Mouse (Mus musculus): ENCODE measurements around the gene Tmem107.

Gene Tmem107

DNA sequence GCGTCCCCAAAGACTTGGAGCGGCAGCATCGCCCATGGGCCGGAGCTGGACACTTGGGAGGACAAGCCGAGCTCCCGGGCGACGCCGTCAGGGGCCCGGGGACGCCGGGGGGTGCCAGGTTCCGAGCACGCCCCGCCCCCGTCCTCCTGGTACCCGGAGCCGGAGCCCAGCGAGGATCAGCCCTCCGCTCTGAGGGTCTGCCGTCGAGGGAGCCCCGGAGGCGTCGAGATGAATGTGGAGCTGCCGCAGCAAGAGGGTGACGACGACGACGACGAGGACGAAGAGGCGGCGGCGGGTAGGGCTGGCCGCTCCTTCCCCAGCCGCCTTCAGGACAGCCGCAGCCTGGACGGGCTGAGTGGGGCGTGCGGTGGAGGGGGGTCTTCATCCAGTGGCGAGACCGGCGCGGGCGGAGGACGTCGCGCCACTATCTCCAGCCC lies 10.6 kb upstream of the Tmem107 start:
- DNase-seq: no peak

DNA sequence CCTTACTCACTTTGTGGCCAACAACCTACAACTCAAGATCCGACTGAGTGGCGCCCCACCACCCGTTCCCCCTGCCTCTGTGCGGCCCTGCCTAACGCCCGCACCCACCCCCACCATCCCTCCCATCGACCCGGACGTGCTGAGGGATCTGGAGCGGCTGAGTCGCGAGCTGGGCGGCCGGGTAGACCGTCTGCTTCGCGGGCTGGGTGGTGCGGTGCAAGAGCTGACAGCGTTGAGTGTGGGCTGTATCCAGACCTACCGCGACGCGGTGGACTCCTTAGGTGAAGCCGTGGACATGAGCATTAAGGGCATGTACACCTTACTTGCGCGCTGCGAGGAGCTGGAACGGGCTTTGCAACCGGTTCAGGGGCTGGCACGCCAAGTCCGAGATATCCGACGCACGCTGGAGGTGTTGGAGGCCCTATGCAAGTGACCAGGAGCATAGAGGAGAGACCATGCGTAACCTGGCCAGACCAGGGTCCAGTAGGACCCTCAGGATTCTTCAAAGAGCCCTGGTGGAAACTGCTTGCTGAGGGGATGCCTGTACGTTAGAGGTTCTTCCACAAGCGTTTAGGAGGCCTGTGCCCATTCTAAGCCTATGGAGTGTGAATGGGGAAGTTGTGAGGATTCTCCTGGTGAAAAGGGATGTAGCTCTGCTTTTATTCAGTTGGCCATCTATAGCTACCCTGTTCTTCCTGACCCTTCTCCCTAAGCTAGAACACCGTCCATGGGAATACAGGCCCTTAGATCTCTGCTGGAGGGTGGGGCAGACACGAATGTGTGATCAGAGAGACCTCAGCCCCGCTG lies 10.0 kb upstream of the Tmem107 start:
- peak; percentile 36 for DNase-seq

DNA sequence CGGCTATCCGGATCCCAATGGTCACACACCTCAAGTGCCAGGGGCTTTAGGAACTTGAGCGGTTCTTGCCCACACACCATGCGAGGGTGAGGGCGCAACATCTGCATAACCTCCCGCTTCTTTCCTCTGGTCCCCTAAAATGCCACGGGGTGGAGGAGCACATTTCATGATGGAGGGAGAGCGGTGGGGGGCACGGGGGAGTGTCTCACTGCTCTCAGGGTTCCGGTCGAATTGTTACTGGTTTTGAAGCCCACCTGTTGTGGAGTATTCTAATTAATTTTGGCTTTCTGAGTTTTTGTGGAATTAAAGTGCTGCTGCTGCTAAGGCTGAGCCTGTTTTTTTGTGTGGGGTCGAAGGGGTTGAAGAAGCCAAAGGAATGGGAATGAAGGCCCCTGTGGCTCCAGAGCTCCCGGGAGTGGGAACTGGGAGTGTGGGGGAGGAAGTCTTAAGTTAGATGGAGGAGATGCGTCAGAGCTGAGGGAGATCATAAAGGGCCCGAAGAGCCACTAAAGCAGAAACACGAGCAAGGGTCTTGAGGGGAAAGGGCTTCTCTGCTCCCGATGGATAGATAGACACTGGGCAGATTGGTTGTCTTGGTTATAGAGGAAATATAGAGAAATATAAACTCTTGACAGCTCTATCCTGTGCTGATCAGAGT lies 9.2 kb upstream of the Tmem107 start:
- no peak for DNase-seq

DNA sequence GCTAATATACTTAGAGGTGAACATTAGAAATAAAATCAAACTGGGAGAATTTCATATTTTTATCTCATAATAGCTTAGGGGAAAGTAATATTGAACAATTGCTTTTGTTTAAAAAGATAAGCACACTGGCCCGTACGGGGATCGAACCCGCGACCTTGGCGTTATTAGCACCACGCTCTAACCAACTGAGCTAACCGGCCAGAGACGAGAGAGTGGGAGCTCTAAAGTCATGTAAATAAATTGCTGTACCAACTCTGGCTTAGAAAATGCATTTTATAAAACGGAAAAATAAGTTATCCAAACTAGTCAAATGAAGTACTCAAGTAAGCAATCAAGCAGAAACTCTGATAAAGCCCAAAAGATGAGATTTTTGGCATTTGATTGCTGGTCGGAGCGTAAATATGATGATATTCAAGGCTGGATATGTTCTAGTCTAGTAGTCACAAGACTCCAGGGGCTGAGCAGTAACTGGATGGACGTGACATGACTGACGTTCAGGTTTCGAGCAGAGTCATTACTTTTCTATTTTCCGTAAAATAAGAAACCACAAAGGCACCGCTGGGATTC lies 8.3 kb upstream of the Tmem107 start:
- DNase-seq: peak; percentile 77

DNA sequence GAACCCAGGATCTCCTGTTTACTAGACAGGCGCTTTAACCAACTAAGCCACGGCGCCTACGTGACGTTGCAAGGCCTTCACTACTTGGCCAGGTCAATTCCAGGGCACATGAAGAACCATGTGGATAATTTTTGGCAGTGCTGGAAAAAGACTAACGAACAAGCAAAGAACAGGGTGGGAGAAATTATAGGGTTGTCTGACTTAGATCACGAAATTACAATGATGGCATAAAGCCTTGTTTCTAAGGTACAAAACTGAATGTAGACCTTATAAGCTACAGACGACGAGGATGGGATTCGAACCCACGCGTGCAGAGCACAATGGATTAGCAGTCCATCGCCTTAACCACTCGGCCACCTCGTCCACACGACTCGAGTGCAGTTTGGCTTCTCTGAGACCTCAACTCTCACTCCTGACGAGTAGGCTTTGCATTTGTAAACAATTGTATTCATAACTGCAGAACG lies 7.8 kb upstream of the Tmem107 start:
- DNase-seq: peak; percentile 92

DNA sequence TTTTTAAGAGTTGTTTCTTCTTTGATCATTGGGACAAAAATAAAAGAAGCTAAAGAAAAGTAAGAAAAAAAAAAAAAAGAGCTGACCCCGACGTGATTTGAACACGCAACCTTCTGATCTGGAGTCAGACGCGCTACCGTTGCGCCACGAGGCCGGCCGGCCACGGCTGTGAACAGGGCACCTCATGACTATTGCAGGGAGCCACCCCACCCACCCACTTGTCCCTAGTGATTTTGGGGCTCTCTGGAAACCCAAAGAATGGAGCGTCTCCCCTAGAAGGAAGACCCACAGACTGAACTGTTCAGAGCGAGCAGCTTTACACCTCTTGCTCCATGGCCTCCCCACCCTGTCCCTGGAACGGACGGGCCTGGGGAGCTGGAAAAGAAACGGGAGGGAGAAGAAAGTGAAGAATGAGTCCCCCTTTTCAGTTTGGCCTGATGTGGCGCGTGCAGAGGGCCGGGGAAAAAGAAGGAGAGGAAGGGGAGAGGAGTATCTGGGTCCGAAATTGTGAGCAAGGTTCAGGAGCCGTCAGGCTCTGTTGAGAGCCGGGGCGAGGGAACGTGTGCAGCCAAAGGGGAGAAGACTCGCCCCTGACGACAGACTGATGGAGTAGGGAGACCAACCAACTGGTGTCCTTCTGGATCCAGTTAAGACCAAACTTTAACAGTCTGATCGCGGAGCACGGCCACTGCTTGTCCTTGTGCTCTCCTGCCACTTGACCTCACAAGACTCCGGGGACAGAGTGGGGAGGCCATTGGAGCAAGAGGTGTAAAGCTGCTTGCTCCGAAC lies 7.0 kb upstream of the Tmem107 start:
- DNase-seq: peak; percentile 52

DNA sequence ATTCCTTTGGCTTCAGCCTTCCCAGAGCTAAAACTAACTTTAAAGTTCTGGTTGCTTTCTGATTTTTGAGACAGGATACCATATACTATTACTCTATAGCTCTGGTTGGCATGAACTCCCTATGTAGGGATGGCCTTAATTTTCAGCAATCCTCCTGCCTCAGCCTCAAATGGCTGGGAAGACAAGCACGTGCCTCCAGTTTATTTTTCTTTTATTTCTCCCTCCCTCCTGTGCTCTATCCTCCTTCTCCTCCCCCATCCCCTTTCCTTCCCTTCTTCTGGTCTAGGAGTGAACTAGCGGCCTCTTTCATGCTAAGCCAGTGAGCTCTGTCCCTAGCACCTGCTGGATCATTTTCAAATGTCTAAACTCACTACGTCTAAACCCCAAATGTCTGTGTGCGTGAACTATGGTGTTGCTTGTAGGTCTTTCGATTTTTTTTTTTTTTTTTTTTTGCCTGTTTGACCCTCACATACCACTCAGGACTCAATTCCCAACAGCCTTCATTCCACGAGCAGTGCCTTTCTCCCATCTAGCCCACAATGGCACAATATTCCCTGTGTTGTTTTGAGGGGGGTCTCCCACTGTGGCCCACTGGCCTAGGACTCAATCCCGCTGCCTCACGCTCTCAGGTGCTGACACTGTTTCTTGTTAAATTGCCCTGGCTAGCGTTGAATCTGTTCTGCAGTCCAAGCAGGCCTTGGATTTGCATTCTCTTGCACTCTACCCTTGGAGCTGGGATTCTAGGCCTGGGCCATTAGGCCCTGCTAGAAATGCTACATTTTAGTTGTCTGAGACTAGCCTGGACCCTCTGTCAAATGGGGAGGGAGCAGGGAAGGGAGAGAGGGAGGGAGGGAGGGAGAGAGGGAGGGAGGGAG lies 6.1 kb upstream of the Tmem107 start:
- no peak for DNase-seq

DNA sequence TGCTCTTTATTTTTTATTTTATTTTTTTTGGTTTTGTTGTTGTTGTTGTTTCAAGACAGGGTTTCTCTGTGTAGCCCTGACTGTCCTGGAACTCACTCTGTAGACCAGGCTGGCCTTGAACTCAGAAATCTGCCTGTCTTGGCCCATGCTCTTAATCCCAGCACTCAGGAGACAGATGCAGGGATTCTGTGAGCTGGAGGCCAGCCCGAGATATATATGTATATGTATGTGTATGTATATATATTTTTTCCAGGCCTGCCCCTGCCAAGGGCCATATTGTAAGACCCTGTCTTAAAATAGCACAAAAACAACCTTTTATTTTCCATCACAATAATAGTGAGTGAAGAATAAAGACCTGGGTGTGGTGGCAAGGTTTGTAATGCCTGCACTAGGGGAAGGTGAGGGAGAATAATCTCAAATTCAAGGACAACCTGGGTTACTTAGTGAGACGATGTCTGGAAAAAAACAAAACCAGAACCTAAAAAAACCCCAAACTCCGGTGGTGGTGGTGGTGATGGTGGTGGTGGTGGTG lies 5.1 kb upstream of the Tmem107 start:
- no peak for DNase-seq

DNA sequence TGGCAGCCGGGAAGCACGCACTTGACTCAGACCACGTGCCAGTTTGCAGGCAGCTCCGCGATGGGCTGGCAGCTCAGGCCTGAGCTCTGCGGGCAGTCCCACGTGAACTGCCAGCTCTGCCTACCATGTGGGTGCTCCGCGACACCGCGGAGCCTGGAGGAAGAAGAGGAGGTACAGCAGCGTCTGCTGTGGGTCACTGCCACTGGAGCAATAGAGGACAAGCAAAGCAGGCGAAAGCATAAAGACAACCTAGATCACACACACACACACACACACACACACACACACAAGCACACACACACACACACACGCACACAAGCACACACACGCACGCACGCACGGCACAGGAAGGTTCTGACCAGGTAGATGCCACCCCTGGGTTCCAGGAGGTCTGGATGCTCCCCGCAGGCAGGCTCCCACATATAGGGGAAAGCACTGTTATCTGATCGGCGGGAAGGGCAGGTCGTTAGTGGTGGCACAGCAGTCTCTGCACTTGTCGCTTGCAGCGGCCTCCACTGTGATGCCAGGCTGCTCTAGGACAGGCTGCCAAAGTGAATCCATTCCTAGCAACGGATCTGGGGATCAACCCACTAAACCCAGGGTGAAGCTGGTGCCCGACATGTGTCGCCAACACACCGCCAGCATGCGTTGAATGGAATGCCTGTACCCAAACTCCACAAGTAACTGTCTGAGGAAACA lies 4.3 kb upstream of the Tmem107 start:
- DNase-seq: peak; percentile 76

DNA sequence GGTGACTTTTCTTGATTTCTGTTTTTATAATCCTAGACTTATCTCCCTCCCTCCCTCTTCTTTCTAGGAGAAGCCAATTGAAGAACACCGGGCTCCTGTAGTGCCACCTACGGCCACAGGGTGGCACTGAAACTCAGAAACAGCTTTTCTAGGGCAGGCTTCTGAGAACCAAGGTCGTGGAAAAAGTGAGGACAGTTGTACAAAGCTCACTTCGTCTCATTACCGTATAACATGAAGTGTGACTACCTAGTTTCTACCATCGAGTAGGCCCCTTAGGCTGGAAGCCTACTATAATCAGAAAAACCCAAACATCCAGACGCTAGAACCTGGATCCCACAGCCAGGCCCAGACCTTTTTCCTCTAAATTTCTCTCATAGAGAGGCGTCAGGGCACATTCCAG lies 3.6 kb upstream of the Tmem107 start:
- peak; percentile 88 for DNase-seq

DNA sequence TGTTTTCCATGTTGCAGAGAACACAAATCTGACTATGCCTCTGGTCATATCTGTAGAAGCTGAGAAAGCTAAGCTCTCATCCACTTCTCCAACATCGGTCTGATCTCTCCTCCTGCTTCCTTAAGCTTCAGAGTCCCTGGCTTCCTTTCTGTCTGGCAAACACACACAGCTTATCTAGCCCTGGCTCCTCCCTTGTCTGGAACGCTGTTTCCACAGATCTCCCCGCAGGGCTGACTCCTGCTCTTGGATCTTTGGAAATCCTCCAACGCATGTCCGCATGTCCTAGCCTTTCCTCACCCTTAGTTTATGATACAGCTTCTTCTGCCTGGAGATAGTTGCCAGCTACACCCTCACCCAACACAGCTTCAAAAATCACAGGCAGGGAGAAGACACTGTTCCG lies 3.0 kb upstream of the Tmem107 start:
- DNase-seq: no peak

DNA sequence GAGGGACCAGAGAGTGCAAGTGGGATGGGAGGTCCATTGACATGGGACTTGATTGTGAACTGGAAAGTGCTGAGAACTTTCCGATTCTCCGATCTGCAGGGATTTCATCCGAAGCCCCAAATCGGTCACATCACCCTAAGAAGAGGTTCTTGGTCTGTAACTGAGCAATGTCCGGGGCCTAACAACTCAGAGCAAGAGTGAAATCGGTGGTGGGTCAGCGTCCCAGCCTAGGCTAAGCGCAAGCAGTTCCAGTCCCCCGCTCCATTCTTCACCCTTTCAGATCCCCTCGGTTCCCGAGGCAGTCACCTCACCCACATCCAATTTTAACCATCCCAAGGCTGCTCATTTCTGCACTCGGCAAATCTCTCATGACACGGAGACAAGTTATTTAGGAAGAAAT lies 513 bp upstream of the Tmem107 start:
- DNase-seq: no peak

DNA sequence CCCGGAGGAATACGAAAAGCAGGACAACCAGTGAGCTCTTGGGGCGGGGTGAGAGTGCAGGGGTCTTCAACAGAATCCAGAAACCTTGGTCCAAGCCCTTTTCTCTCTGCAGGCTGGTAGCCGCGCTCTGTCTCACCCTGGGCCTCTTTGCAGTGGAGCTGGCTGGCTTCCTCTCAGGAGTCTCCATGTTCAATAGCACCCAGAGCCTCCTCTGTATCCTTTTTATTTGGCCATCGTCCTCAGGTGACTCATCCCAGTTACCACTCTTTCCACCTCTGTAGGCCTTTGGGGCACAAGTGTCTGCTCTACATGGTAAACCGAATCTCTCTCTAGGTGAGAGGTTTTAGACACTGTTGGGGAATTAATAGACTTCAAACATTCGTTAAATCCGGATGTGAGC lies 656 bp downstream of the Tmem107 start:
- DNase-seq: no peak

DNA sequence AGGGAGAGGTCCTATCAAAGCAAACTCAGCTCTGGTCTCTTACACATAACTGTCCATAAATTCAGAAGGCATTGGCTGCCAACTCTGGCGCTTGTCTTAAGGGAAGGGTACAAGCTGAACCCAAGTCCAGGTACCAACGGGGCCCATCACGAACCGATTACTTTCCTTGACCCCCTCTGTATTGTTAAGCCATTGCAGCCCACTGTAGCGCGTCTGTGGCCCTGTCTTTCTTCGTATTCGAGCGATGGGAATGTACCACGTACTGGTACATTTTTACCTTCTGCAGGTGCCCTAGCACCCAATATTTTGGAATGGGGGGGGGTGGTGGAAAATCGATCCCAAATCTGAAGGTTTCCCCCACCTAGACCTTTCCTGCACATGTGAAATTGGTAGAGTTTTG lies 1.6 kb downstream of the Tmem107 start:
- DNase-seq: no peak

DNA sequence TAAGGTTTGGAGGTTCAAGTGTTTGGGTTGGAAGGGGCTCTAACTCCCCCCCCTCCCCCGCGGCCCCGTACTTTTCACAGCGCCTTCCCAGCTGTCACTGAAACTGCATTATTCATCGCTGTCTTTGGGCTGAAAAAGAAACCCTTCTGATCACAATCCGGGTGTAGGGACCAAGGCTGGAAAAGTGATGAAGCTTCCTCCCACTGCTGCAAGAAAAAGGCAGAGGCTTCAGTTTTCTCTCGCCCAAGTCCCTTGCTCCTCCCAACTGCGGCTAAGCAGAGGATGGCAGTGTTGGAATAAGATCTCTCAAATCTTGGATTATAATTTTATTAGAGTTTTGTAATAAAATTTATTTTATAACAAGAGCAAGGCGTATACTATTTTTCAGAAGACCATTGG lies 2.1 kb downstream of the Tmem107 start:
- DNase-seq: no peak

DNA sequence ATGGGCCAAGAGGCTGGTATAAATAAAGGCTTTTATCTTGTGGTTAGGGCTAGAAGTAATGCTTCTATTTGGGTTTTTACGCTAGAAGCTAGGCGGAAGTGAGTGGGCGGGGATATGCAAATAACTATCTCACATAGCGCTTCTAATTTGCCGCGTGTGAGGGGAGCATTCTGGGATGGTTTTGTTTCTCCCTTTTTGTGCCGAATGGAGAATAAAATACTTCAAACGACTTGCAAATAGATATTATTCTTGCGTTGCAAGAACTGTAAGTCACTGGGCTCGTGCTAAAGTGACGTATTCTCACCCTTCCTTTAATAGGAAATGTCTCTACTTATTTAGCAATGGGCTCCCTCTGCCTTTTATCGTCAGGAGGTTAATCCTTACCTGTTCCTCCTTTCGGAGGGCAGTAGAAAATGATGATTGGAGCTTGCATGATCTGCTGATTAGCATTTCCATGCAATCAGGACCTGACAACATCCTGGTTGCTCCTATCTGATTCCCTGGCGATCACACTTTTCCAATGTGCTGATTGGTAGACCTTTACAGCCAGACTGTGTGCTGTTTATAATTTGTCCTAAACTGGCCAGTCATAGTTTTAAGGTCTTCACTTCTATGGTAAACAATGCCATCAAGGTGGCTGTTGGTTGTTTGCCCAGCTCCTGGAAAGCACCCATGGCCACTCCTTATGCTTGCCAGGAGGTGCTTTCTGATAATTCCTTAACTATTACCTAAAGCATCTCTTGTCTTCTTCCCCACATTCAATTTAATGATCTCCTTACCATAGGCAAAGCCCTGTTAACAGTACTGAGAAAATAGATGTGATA lies 2.7 kb downstream of the Tmem107 start:
- DNase-seq: peak; percentile 91

DNA sequence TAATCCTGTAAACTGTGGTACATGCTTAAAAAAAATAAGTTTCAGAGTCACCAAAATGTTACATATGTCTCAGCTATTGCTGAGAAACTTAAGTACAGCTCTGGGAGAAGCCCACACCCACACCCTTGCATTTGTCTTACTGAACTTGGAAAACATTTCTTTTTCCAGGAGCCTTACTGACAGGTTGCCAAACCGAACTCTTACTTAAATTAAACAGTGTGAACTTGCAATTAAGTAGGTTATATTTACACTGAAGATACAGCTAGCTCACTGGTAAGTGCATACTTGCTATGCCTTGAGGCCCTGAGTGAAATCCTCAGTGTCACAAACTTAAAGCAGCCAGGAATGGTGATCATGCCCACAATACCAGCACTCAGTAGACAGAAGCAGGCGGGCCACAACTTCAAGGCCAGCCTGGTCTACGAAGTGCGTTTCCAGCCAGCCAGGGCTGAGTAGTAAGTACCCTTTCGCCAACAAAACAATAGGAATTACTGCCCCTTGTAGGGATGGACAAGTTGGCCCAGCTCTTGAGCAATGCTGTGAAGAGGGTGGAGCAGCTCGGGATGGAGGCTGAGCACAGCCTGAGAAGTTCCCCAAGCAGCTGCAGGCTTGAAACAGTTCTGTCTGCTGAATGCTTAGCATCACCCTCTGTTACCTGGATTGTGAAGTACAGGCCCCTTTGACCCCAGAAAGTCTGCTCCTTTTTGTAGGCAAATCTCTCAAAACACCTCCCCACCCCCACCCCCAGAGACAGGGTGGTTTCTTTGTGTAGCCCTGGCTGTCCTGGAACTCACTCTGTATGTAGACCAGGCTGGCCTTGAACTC lies 3.6 kb downstream of the Tmem107 start:
- DNase-seq: no peak

DNA sequence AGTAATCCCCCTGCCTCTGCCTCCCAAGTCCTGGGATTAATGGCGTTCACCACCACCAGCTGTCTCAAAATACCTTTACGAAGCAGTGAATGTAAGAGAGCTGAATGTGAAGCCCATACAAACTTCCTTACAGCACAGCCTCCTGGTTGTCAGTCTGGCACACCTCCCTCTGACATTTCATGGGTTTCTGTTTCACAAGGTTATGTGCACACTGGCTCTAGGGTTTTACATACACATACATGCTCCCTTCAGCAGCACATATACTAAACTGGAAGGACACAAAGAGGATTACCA lies 4.1 kb downstream of the Tmem107 start:
- no peak for DNase-seq

DNA sequence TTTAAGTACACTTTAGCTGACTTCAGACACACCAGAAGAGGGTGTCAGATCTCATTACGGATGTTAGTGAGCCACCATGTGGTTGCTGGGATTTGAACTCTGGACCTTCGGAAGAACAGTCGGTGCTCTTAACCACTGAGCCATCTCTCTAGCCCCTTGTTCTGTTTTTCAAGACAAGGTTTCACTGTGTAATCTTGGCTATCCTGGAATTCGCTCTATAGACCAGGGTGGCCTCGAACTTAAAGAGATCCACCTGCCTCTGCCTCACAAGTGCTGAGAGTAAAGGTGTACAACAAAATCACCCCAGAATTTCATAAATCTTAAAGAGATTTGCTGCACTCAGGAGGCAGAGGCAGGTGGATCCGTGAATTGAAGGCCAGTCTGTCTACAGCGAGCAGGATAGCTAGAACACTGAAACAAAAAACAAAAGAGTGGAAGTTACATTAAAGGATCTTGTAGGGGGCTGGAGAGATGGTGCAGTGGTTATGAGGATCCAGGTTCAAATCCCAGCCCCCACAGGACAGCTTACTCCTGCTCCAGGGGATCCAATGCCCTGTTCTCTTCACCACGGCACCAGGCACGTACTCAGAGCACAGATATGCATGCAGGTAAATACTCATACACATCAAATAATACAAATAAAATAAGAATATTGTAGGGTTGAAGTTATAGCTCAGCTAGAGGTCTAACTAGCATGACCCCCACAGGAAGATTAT lies 5.3 kb downstream of the Tmem107 start:
- no peak for DNase-seq

Data from right cerebral cortex, adult 18-20 months (tissue).